Mouse (Mus musculus) bone marrow macrophage, adult 2 months (primary cell): ENCODE results near the gene Supt5. TPM values are rescaled to one million over a fixed set of nuclear protein-coding genes. Genes with fewer than 3 reads are reported as not detected.

Experiments
- H3K27ac ChIP-seq: 2 replicates; pipeline ENCODE4 v1.5.1; 2012; ENCODE audit warnings: low read depth, low read length; ENCODE audit not compliant: insufficient read depth
- H3K4me1 ChIP-seq: 2 replicates; pipeline ENCODE4 v1.6.1; 2012; ENCODE audit warnings: low read length; ENCODE audit not compliant: control insufficient read depth, insufficient read depth
- H3K4me3 ChIP-seq: 2 replicates; pipeline ENCODE4 v1.5.1; 2012; ENCODE audit warnings: mild to moderate bottlenecking, low read length, moderate library complexity; ENCODE audit not compliant: insufficient read depth
- CTCF ChIP-seq: IDR thresholded peaks from 2 replicates; pipeline ENCODE4 v1.5.1; 2012; ENCODE audit warnings: low read depth, mild to moderate bottlenecking, low read length, moderate library complexity
- POLR2A ChIP-seq: IDR thresholded peaks from 2 replicates; pipeline ENCODE4 v1.6.1; 2012; ENCODE audit warnings: mild to moderate bottlenecking, low read depth, low read length, borderline replicate concordance
- polyA plus RNA-seq: library from polyadenylated mRNA; stranded (reverse); fragments of >200 nt; gene quantifications from 2 replicates; pipeline ENCODE4 v1.2.4, GENCODE M21; 2012; ENCODE audit not compliant: missing spikeins, insufficient read depth, insufficient read length

Supt5 gene
- polyA plus RNA-seq, 1 experiment: 77.4 TPM

DNA sequence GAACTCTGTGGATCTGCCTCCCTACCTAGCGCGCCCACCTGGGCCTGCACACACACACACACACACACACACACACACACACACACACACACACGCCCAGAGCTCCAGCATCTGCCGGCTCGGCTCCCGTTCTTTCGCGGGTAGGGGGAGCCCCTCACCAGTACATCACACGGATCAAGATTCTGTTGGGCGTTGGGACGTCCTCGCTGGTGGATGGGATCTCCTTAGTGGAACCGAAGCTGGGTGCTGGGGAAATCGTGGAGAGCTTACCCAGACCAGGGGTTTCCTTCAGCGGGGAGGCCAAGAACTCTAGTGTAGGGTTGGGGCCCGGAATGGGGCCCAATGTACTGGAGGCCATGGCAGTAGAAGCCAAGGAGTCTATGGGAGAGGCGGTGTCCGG lies 48.4 kb downstream of the Supt5 start:
- TF ChIP-seq CTCF: no peak
- TF ChIP-seq POLR2A: no peak
- Histone ChIP-seq H3K4me3 (no peak overlapping the region), H3K4me1 (no peaks in the 10 kb centered on the region), H3K27ac (no peak overlapping the region)

DNA sequence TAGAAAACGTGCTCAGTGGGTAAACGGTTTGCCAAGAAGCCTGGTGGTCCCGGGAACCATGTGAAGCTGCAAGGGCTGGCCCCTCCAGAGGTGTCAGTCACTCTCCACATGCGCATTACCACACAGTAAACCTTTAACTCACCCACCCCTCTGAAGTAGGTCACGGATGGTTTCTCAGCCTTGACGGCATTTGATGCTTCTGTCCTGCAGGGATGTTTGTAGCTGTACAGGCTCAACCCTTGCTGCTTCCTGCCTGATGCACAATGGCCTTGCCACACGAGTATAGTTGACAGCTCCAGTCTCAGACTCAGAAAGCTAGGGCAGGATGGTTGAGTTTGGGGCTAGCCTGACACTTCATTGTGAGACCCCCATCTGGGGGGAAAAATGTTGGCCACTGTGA lies 57.9 kb downstream of the Supt5 start:
- Histone ChIP-seq H3K4me1 (peaks cover 6% of the 10 kb centered on the region; the same call in 1 of the 2 replicates), H3K27ac (no peak overlapping the region), H3K4me3 (no peak overlapping the region)
- TF ChIP-seq CTCF: no peak
- TF ChIP-seq POLR2A: no peak

DNA sequence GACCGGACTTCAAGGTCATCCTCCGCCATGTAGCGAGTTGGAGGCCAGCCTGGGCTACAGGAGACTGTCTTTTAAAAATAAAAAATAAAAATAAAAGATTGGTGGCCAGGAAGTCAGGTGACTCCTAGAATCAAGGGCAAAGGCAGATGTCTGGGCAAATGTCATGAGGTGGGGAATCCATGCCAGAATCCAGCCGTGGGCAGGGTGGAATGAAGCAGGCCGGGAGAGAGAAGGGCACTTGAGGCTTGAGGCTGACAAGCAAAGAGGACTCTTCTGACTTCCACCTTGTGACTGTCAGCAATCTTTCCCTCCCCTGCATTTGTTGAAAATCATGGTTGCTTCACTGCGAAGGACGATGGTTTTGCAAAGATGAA lies 60.3 kb downstream of the Supt5 start:
- H3K27ac ChIP-seq: no peak overlapping the region
- peak overlapping the region; percentile 70 for H3K4me3 ChIP-seq
- no peak for TF ChIP-seq CTCF
- TF ChIP-seq POLR2A: no peak
- peaks cover 6% of the 10 kb centered on the region; the same call in 1 of the 2 replicates for H3K4me1 ChIP-seq

DNA sequence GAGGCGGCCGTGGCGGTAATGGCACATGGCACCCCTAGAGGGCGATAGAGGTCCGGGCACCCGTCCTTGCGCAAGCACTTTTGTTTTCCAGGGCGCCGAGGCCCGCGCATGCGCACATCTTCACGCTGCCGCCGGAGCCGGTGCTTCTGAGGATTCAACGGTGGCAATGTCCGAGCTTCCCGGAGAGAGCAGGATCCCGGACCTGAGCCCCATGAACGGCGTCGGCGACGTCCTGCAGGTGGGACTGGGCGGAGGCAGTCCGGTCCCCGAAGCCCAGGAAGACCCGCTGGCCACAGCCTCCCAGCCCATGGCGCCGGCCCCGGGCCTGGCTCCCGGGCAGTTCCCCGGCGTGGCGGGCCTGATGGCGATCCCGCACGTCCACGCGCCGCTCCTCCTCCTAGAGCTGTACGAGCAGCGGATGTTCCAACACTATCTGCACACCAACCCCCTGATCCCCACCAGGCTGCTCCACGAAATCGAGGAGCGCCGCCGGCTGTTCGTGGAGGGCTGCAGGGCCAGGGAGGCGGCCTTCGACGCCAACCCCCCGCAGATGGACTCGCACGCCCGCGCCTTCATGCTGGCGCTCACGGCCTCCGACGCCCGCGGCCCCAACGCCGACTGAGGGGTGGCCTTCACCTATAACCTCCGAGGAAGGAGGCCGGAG lies 60.8 kb downstream of the Supt5 start, which contains the start of gene Eid2b:
Eid2b (plus strand) TSS at position 125 of the 664 bp plus-strand sequence.
- Histone ChIP-seq H3K27ac (no peak within 1 kb of the TSS), H3K4me1 (peaks cover 6% of the 10 kb centered on the region; the same call in 1 of the 2 replicates), H3K4me3 (peak within 1 kb of the TSS; percentile 70)
- TF ChIP-seq POLR2A: no peak
- TF ChIP-seq CTCF: peak; percentile 25; the same call in 1 of the 2 replicates

DNA sequence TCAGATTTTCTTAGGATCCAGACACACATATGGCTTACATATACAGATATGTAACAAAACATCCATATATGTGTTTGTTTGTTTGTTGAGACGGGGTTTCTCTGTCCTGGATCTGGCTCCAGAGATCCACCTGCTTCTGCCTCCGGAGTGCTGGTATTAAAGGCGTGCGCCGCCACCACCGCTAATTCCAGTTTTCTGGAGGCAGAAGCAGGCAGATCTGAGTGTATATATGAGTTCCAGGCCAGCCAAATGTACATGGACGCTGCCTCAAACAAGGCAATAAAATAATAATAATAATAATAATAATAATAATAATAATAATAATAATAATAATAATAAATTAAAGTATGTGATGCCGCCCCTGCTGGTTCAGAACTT lies 61.3 kb downstream of the Supt5 start:
- TF ChIP-seq POLR2A (no peak), CTCF (no peak)
- Histone ChIP-seq H3K4me3 (no peak overlapping the region), H3K27ac (no peak overlapping the region), H3K4me1 (peaks cover 6% of the 10 kb centered on the region; the same call in 1 of the 2 replicates)

DNA sequence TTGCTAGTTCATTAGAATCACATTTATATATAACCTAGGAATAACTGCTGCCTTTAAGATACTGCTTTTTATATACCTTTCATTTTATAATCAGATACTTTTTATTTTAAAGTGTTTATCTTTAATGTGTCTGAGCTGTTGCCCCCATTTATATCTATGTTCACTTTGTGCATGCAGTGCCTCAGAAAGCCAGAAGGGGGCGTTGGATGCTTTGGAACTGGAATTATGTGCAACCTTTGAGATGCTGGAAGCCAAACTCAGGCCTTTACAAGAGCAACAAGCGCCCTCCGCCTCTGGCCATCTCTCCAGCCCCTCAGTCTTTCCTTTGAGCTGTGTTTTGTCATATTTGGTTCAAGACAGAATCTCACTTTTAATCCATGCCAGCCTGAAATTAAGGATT lies 66.8 kb downstream of the Supt5 start:
- Histone ChIP-seq H3K4me1 (peaks cover 2% of the 10 kb centered on the region; the same call in 1 of the 2 replicates), H3K4me3 (no peak overlapping the region), H3K27ac (no peak overlapping the region)
- TF ChIP-seq POLR2A (no peak), CTCF (no peak; the same call in 1 of the 2 replicates)

DNA sequence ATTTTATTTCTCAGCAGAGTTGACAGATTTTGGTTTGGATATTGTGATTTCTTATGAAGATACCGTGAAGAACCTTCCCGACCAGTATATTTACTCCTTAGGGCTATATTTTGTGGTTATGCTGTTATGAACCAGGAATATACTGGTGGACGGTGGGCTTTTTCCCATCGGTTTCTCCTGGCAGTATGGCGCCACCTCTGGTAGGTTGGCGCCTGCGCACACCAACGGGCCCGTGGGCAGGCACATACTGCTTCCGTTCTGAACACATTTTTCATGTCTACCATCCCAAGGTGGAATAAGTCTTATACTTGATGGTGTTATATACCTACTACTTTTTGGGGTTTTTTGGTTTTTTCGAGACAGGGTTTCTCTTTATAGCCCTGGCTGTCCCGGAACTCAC lies 69.2 kb downstream of the Supt5 start:
- TF ChIP-seq CTCF (0 out of 2 replicates have a peak, but pooled peaks have one; percentile 18), POLR2A (no peak)
- Histone ChIP-seq H3K4me3 (no peak overlapping the region), H3K4me1 (peaks cover 2% of the 10 kb centered on the region; the same call in 1 of the 2 replicates), H3K27ac (no peak overlapping the region)

DNA sequence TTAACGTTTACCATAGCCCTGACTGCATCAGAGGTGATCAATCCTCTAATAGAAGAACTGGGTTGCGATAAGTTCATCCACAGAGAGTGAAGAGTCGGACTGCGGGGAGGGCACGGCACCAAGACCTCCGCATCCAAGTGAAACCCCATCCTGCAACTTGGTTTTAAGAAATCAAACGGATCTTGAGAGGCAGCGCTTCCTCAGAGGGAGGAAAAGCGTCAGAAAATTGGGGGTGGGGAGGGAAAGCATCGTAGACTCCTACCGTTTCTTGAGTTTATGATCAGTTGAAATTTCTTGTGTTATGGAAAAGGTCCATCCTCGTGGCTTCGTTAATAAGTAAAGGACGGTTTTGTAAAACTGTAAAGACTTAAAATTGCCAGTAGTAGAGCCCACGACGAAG lies 70.0 kb downstream of the Supt5 start:
- Histone ChIP-seq H3K4me3 (peak overlapping the region; percentile 73), H3K4me1 (peaks cover 2% of the 10 kb centered on the region; the same call in 1 of the 2 replicates), H3K27ac (no peak overlapping the region)
- TF ChIP-seq POLR2A (no peak), CTCF (no peak)

DNA sequence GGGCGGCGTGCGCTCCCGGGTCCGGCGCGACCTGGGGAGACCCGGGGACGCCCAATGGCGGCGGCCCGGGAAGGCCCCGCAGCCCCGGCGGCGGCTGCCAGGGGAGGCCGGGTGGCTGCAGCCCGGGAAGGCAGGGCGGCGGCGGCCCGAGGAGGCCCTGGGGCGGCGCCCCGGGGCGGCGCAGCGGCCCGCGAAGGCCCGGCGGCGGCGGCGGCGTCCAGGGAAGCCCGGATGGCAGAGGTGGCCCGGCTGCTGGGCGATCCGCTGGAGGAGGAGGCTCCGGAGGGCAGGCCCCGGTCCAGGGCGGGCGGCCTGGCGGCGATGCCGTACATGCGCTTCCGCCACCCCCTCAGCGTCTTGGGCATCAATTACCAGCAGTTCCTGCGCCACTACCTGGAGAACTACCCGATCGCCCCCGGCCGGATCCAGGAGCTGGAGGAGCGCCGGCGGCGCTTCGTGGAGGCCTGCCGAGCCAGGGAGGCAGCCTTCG lies 70.5 kb downstream of the Supt5 start:
- H3K4me1 ChIP-seq: peaks cover 2% of the 10 kb centered on the region; the same call in 1 of the 2 replicates
- 0 out of 2 replicates have a peak overlapping the region, but pooled peaks have one; percentile 21 for H3K27ac ChIP-seq
- H3K4me3 ChIP-seq: peak overlapping the region; percentile 73
- TF ChIP-seq CTCF: no peak

DNA sequence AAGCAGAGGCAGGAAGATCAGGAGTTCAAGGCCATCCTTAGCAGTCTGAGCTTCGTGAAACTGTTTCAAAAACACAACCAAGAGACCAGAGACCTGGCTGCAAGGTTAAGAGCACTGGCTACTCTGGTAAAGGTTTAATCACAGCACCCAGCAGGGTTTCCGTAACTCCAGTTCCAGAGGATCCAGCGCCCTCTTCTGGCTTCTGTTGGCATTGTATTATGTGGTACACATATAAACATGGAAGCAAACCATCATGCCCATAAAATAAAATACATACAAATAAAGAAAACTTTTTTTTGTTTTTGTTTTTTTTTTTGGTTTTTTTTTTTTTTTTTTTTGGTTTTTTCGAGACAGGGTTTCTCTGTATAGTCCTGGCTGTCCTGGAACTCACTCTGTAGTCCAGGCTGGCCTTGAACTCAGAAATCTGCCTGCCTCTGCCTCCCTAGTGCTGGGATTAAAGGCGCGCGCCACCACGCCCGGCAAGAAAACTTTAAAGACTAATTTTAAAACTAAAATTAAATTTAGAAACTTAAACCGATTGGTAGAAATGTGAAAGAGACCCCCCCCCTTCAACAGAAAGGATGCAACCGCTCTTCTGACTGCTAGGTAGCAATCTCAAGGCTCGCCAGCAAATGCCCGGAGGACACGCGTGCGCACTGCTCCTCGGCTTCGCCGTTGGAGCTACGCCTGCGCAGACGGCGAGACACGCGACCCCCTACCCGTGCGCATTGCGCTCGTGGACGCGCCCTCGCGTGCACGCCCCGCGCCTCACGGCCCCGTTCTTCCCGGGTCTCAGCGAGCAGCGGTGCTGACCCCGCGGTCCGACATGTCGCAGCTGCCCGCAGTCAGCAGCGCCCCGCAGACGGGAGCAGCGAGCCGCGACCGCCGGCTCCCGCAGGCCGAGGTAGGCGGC lies 71.2 kb downstream of the Supt5 start, which contains the start of gene Eid2:
Eid2 (plus strand) TSS at position 753 of the 913 bp plus-strand sequence.
- peaks cover 2% of the 10 kb centered on the region; the same call in 1 of the 2 replicates for H3K4me1 ChIP-seq
- TF ChIP-seq POLR2A: no peak
- no peak for TF ChIP-seq CTCF
- peak within 1 kb of the TSS; percentile 73 for H3K4me3 ChIP-seq
- H3K27ac ChIP-seq: 0 out of 2 replicates have a peak within 1 kb of the TSS, but pooled peaks have one; percentile 21

DNA sequence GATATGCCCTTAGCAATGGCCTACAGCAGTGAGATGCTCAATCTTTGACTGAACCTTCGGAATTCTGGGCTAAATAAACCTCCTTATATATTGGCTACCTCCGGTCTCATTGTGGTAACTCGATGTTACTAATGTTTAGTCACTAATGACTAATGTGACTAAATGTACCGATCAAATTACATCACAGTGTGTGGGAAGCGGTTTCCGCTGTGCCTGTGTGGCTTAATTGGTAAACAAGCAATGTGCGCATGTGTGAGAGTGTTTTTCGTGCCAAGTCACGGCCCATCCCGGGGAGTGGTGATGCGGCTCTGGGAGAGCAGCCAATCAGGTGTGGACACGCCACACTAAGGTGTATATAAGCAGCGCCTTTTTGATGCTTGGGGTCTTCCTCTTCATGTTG lies 73.2 kb downstream of the Supt5 start:
- Histone ChIP-seq H3K4me3 (no peak overlapping the region), H3K27ac (no peak overlapping the region), H3K4me1 (peaks cover 2% of the 10 kb centered on the region; the same call in 1 of the 2 replicates)
- TF ChIP-seq CTCF (no peak), POLR2A (no peak)

Other genes starting within 250 kb of the Supt5 start
- gene 9530053A07Rik, start 209.3 kb downstream of the Supt5 start, polyA plus RNA-seq: not detected in 2 replicates
- gene Fbl, start 169.0 kb downstream of the Supt5 start, polyA plus RNA-seq: 49.4 and 60.6 TPM in 2 replicates
- gene Dyrk1b, start 159.3 kb downstream of the Supt5 start, polyA plus RNA-seq: 18.7 and 20.7 TPM in 2 replicates
- gene Eid2, start 70.9 kb downstream of the Supt5 start, polyA plus RNA-seq: 1.6 and 2.5 TPM in 2 replicates
- 4.3 and 4.6 TPM in 2 replicates for gene Eid2b, start 61.0 kb downstream of the Supt5 start, polyA plus RNA-seq
- not detected in 2 replicates for gene Selenov, start 47.6 kb downstream of the Supt5 start, polyA plus RNA-seq
- not detected in 2 replicates for gene Dll3, start 36.5 kb downstream of the Supt5 start, polyA plus RNA-seq
- 28.3 and 31.6 TPM in 2 replicates for gene Timm50, start 26.7 kb downstream of the Supt5 start, polyA plus RNA-seq
- 801 and 823 TPM in 2 replicates for gene Rps16, start 11.9 kb upstream of the Supt5 start, polyA plus RNA-seq
- 11.4 and 14.6 TPM in 2 replicates for gene Plekhg2, start 33.9 kb upstream of the Supt5 start, polyA plus RNA-seq
- 110 and 119 TPM in 2 replicates for gene Zfp36, start 41.5 kb upstream of the Supt5 start, polyA plus RNA-seq
- gene Med29, start 54.0 kb upstream of the Supt5 start, polyA plus RNA-seq: 12.5 and 13.9 TPM in 2 replicates
- gene Paf1, start 54.2 kb upstream of the Supt5 start, polyA plus RNA-seq: 102 and 123 TPM in 2 replicates
- gene Gmfg, start 98.7 kb upstream of the Supt5 start, polyA plus RNA-seq: 349 and 416 TPM in 2 replicates
- 3.2 and 3.6 TPM in 2 replicates for gene Lrfn1, start 113.2 kb upstream of the Supt5 start, polyA plus RNA-seq
- gene Ifnl2, start 171.7 kb upstream of the Supt5 start, polyA plus RNA-seq: not detected in 2 replicates
- gene Ifnl3, start 184.1 kb upstream of the Supt5 start, polyA plus RNA-seq: not detected in 2 replicates
- not detected in 2 replicates for gene Sycn, start 202.1 kb upstream of the Supt5 start, polyA plus RNA-seq
- not detected in 2 replicates for gene Nccrp1, start 208.5 kb upstream of the Supt5 start, polyA plus RNA-seq